Mouse (Mus musculus) bone marrow macrophage, adult 2 months (primary cell): ENCODE measurements around the gene Trpm7.

Experiments
- CTCF ChIP-seq: IDR thresholded peaks from 2 replicates; pipeline ENCODE4 v1.5.1; 2012; ENCODE audit warnings: low read depth, mild to moderate bottlenecking, low read length, moderate library complexity
- POLR2A ChIP-seq: IDR thresholded peaks from 2 replicates; pipeline ENCODE4 v1.6.1; 2012; ENCODE audit warnings: mild to moderate bottlenecking, low read depth, low read length, borderline replicate concordance

DNA sequence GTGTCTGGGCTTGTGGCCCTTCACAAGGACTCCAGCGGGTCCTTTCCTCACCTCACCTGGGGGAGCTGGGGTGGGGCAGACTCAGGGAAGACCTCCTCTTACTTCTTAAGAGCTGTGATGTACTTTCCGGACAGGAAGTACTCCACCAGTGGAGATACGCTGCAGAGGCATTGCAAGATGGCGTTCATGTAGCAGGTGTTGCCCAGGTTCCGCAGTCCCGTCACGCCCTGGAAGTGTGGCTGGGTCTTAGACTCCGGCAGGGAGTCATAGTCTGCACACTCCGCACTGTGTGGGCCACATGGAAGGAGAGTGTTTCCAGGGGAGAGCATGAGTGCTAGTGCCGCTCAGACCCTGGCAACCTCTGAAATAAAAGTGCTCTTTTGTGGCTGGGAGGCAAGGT, 95.7 kb downstream of the Trpm7 start:
- TF ChIP-seq CTCF (no peak), POLR2A (no peak)
